Mouse (Mus musculus) bone marrow macrophage, adult 2 months (primary cell): ENCODE data around the gene Hip1r.

Experiments
- CTCF ChIP-seq: IDR thresholded peaks from 2 replicates; pipeline ENCODE4 v1.5.1; 2012; ENCODE audit warnings: low read depth, mild to moderate bottlenecking, low read length, moderate library complexity
- POLR2A ChIP-seq: IDR thresholded peaks from 2 replicates; pipeline ENCODE4 v1.6.1; 2012; ENCODE audit warnings: mild to moderate bottlenecking, low read depth, low read length, borderline replicate concordance

GRCm38 (mm10) chr5:123959018-123959417 is 14.4 kb upstream of the Hip1r start:
- TF ChIP-seq POLR2A (no peak), CTCF (no peak)
